Mouse (Mus musculus) right cerebral cortex, postnatal 4 days (tissue): Measurements from ENCODE around the gene Camsap1.

Experiments used
- DNase-seq: peaks from one replicate; pipeline ENCODE4 v3.0.0-alpha.2; 2022

Camsap1 gene

GRCm38 (mm10) chr2:25977587-25978239, 5.4 kb downstream of the Camsap1 start:
- no peak for DNase-seq

- no peak for DNase-seq
Observed at GRCm38 (mm10) chr2:25975141-25975770, 7.8 kb downstream of the Camsap1 start.

- no peak for DNase-seq
Observed at GRCm38 (mm10) chr2:25970426-25970825, 12.7 kb downstream of the Camsap1 start.

GRCm38 (mm10) chr2:25969319-25969718, 13.8 kb downstream of the Camsap1 start:
- DNase-seq = no peak

GRCm38 (mm10) chr2:25949291-25949690, 33.8 kb downstream of the Camsap1 start:
- DNase-seq = no peak

- DNase-seq = peak; percentile 18
Observed at GRCm38 (mm10) chr2:25947950-25948349, 35.1 kb downstream of the Camsap1 start.

GRCm38 (mm10) chr2:25943822-25944221, 39.3 kb downstream of the Camsap1 start:
- no peak for DNase-seq

- DNase-seq = no peak
Observed at GRCm38 (mm10) chr2:25940503-25940902, 42.6 kb downstream of the Camsap1 start.

GRCm38 (mm10) chr2:25931249-25931859, 51.7 kb downstream of the Camsap1 start:
- DNase-seq = peak; percentile 58

GRCm38 (mm10) chr2:25927821-25928220, 55.3 kb downstream of the Camsap1 start:
- DNase-seq = no peak

GRCm38 (mm10) chr2:25924934-25925333, 58.1 kb downstream of the Camsap1 start:
- no peak for DNase-seq

GRCm38 (mm10) chr2:25923799-25924198, 59.3 kb downstream of the Camsap1 start:
- DNase-seq = no peak

- DNase-seq = no peak
Observed at GRCm38 (mm10) chr2:25919972-25920371, 63.1 kb downstream of the Camsap1 start.

- no peak for DNase-seq
Observed at GRCm38 (mm10) chr2:25918408-25918807, 64.7 kb downstream of the Camsap1 start.

GRCm38 (mm10) chr2:25914821-25915220, 68.3 kb downstream of the Camsap1 start:
- no peak for DNase-seq

GRCm38 (mm10) chr2:25914201-25914600, 68.9 kb downstream of the Camsap1 start:
- DNase-seq = no peak

- peak; percentile 41 for DNase-seq
Observed at GRCm38 (mm10) chr2:25913247-25913646, 69.8 kb downstream of the Camsap1 start.

GRCm38 (mm10) chr2:25909872-25910271, 73.2 kb downstream of the Camsap1 start:
- DNase-seq = no peak

- DNase-seq = no peak
Observed at GRCm38 (mm10) chr2:25898970-25899369, 84.1 kb downstream of the Camsap1 start.

- no peak for DNase-seq
Observed at GRCm38 (mm10) chr2:25892440-25892839, 90.6 kb downstream of the Camsap1 start.

GRCm38 (mm10) chr2:25888144-25888543, 94.9 kb downstream of the Camsap1 start:
- DNase-seq = no peak

GRCm38 (mm10) chr2:25887226-25887625, 95.9 kb downstream of the Camsap1 start:
- no peak for DNase-seq

- DNase-seq = no peak
Observed at GRCm38 (mm10) chr2:25884756-25885155, 98.3 kb downstream of the Camsap1 start.

GRCm38 (mm10) chr2:25882276-25882675, 100.8 kb downstream of the Camsap1 start:
- no peak for DNase-seq
